Mouse (Mus musculus): ENCODE results near the gene Snai1. TPM values are rescaled to one million over a fixed set of nuclear protein-coding genes. Genes with fewer than 3 reads are reported as not detected.

Snai1 gene
- total RNA-seq, 2 experiments from 2014 or later, result 4.3 to 5.0 TPM

DNA sequence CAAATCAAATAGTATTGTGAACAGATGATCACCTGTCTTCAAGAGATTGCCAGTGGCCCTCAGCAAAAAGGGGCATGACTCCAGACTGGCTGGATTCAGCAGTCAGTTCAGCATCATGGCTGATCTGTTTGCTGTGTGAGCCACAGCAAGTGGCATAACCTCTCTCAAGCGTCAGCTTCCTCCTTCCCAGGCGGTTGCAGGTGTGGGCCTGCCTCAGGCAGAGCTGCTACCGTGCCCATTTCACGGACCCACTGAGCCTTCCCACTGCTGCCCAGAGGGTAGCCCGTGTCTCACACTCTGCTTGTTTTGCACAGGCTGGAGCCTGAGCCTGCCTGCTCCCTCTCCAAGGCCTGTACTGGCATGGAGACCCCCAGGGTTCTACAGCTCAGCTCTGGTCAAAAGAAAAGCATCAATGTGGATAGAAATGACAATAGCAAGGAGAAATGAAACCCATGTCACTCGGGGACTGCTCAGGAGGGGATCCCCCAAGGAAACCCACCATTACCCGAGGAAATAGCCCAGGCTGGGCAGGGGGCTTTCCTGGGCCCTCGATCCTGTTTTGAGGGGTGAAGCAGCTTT lies 13.4 kb downstream of the Snai1 start:
- DNase-seq, result no peak

DNA sequence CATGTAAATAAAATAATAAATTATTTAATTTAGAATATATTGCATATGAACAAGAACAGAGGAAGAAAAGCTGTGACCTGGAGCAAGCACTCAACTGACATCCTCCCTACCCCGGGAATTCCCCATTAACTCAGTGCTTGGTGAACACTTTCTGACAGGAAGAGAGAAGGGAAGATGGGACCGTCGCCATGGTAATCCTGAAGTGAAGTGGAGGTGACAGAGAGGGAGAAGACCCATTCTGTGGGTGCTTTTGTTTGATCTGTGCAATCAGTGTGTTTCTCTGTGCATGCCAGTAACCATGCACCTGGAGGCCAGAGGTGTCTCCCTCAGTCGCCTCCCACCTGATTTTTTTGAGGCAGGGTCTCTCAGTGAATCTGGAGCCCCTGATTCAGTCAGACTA lies 14.3 kb downstream of the Snai1 start:
- DNase-seq, result no peak

DNA sequence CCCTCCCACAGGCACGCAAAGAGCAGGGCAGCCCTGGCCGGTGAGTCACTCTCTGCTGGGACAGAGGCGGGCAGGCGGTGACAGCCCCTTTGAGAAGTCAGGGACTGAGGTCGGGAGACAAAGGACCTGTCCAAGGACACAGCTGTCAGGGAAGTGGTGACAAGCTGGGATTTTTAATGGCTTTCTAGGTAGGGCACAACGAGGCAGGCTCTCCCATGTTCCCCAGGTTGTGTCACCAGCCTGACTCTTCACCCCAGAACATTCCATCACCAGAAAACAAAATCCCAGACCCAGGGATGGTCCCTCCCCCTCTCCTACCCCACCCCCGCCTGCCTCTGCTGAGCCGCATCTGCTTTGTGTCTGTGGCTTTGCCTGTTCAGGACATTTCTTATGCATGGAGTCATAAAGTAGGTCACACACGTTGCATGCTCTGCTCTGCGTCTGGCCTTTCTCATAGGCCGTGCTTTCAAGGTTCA lies 15.0 kb downstream of the Snai1 start:
- peak; percentile 70 for DNase-seq

DNA sequence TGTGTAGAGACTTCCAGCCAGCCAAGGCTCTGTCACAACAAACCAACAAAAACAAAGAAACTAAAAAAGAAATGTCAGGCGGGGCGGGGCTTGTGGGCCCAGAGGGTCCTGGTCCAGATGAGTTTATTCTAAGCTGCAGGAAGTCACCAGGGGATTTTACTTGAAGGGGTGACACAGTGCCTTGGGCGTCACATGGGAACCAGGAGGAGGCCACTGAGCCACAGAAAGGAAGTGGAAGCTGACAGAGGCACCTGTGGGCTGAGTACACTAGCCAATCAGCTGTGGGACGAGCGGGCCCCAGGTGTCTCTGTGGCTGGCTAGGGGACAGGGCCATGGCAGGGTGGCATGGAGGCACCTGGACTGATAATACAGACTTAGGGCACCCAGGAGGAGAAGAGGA lies 17.8 kb downstream of the Snai1 start:
- DNase-seq, result no peak

DNA sequence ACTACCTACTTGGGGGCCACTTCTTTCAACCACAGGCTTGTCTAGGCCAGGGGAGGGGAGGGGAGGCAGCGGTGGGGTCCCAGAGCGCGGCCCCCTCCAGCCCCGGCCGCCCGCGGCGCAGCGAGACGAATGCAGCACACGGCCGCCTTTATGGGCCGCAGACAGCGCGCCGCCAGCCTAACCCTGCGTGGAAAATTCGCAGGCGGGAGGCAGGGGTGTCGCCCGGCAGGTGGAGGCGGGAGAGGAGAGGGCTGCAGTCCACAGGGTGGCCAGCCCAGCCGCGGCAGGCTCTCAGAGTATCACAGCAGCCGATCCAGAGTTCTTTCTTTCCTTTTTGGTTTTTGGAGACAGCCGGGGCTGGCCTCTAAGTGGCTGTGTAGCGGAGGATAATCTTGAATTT lies 21.4 kb downstream of the Snai1 start:
- no peak for DNase-seq

DNA sequence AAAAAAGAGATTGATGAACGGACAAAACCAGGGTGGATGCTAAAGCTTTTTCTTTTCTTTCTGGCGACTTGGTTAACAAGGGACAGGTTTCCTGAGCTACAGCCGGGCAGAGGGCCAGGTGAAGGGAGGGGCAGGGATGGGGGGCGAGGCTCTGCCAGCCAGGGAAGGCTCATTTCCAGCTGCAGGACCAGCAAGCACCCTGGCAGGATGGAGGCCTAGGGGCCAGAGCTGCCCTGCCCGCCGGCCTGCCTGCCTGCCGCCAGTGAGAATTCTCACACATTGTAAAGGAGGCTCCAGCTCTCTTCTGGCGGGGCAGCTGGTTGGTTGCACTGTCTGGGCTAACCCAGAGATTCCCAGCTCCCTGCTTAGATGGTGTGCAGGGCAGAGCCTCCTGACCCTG lies 24.1 kb downstream of the Snai1 start:
- peak; percentile 69 for DNase-seq

DNA sequence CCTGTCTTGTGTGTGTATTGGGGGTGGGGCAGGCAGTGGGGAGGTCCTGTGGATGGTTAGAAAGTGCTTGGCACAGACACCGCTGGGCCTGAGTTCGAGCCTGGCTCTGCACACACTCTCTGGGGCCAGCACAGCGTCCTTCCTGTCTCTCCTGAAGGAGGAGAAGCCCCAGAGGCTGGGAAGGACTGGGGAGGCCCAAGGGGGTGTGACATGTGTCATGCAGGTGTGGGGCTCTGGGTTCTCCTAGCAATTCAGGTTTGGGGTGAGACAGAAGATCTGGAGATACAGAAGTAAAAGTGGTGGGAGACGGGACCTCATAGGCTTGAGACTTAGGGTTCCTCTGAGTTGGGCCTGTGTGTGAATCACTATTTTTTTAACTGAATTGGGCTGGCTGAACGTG lies 25.0 kb downstream of the Snai1 start:
- no peak for DNase-seq

DNA sequence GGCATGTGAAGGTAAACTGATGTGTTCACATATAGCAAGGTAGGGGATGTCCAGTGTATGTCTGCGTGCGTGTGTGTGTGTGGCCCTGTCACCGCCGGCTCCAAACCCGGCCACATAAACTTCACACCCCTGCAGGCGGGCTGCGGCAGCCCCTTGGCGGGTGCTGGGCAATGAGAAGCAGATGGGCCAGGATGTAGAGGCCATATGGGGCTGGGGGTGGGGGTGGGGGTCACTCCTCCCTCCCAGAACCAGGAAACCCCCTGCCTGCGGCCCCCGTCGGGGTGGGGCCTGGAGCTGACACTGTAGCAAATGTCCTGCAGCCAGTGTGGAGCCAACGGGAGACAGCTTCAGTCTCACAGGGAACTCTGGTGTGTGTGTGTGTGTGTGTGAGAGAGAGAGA lies 25.7 kb downstream of the Snai1 start:
- DNase-seq, result no peak

DNA sequence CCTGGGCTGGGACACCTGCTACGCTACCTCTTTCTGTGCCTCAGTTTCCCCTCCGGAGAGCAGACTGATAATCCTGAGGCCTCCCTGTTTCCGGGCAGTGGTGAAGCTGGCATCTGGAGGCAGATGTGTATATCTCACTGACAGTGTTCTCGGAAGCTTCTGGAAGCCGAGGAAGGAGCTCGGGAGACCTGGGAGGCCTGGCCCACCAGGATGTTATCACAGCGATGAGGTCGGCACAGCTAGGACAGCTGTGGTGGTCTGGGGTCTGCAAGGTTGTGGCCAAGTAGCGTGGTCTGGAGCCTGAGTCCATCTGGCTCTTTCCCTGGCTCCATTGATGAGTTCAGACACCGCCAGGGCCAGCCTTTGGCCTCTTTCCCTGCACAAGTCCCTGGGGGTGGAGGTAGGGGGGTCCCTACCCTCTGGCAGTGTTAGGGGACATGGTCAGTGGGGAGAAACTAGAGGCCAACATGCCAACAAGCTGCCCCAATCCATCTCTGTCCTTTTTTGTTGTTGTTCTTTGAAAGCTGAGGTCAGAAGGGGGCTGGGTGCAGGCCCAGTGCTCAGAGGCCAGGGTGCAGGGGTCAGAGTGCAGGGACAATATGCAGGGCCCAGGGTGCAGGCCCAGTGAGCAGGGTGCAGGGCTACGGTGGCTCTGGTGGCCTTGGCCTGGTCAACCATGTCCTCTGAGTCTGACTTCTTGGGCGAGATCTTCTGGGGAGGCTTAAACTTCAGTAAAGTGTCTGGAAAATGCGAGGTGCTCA lies 26.7 kb downstream of the Snai1 start:
- no peak for DNase-seq

DNA sequence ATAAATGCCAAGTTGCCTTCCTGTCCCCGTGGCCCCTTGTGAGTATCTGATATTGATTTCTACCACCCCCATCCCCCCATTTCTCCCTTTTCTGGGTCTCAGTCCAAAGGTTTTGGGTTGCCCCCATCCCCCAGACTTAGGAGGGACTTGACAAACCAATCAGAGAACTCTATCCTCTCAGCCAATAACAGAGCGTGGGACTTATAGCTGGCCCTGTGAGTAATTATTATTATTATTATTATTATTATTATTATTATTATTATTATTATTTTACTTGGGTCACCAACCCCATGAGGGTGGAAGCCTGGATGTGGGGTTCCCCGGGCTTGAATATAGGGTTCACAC lies 27.3 kb downstream of the Snai1 start:
- no peak for DNase-seq

DNA sequence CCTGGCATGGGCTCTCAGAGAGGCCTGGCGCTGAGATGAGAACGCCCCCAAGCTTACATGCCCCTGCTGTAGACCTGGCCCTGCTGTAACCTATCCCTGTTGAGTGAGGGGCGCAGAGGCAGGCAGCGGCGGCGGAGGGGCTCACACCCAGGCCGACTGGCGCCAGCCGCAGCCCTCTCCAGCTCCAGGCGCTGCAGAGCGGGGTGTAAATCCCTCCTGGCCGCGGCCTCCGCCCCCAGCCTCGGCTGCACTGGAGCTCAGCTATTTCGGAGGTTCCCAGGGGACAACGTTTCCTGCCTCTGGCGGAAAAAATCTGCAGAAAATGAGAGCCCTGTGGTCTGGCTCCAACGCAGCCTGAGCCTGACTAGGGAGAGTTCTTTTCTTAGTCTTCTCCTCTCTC lies 27.7 kb downstream of the Snai1 start:
- DNase-seq, result peak; percentile 82

DNA sequence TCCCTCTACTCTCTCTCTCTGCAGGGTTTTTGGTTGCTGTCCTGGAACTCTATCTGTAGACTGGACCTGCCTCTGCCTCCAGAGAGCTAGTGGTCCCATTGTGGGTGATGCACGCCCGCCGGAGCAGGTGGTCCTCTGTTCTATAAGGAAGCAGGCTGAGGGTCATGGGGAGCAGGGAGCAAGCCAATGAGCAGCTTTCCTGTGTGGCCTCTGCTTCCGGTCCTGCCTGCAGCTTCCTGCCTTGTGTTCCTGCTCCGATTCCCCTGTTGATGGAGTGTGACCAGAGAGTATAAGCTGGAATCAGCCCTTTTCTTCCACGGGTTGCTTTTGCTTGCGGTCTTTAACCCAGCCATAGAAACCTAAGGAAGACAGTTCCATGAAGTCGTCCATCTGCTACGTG lies 30.1 kb downstream of the Snai1 start:
- DNase-seq, result no peak

DNA sequence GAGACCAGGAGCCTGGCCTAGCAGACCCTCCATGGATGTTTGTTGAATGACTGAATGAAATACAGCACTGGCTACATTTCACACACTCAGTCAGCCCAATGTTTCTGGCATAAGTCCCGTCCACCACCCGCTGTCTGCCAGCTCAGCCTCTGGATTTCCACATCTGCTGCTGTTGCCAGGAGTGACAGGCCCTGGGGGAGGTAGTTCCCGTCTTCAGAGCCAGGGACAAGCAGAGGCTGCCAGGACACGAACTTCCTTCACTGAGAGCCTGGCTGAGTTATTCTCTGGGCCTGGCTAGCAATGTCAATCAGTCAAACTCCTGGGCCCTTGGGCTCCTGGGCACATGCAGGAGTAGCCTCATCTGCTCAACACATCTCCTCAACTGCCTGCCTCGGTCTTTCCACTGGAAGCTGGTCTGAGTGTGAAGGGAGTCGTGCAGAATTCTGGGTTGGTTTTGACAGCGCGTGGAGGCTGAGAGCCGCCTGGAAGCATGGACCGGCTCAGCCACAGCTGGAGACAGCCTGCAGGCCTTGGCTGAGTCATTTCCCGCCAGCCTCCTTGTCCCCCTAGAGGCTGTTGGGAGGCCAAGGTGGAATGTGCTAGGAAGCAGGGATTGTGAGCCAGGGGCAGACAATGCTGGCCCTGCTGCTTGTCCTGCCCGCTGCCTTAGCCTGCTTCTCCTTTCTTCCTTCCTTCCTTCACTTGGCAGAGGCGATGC lies 32.1 kb downstream of the Snai1 start:
- DNase-seq, result peak; percentile 80

DNA sequence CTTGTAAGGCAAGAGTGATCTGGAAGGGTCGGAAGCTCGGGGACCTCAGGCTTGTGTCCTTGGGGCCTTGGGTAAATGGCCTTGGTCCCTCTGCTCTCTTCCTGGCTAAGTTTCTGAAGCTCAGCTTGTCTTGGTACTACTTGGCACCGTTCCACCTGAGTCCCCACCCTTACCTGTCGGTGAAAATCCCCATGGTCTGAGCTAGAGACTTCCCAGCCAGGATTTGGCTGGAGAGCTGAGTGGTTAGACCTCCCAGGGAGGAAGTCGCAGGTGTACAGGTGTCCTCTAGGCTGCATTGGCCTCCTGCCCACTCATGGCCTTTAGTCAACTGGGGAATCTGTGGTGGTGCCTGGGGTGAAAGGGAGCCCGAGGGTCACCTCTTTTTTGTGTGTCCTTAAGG lies 32.8 kb downstream of the Snai1 start:
- DNase-seq, result no peak

DNA sequence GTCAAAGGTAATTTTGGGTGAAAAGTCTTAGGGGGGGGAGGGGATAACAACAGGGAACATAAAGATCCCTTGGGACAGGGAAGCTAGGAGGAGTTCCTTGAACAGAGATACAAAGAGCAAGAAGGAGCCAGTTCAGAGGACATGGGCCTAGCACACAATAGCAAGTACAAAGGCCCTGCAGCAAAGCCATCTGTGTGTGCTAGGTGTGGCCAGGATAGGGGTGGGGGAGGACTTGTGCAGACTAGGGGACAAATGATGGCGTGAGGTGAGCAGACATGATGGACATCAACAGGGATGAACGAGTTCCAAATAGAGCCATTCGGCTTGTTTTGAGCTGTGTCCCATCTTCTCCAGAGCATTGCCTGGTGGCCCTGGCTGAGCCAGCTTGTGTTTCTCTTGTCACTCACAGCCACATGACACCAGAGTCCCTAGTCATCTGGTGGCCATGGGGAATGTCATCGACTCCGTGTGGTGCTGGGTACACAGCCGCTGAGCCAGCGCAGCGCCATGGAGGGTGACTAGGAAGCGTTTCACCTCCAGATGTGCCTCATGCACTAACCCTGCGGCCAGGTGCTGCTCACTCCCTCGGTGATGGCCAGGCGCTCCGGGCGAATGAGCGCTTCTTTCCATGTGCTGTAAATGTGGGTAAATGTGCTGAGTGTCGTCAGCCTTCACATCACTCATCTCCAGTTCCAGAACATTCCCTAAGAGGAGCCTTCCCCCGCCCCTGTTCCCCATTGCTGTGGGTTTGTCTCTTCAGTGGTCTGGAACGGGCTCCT lies 33.6 kb downstream of the Snai1 start:
- DNase-seq, result no peak

DNA sequence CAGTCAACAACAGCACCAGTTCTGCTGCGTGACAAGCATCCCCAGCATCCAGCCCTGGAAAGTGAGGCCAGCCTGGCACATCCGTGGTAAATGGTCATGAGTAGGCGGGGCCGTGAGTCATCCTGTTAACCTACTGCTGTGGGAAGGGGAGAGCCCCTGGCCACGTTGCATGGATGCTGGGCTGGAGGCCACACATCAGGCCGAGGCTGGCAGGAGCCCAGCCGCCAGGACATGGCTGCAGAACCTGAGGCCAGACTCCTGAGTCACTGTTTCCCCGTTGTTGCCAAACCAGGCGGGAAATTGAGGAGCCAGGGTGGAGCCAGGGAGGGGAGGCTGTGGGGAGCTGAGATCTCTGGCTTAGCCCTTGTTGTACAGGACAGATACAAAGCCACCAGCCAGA lies 36.8 kb downstream of the Snai1 start:
- peak; percentile 73 for DNase-seq

DNA sequence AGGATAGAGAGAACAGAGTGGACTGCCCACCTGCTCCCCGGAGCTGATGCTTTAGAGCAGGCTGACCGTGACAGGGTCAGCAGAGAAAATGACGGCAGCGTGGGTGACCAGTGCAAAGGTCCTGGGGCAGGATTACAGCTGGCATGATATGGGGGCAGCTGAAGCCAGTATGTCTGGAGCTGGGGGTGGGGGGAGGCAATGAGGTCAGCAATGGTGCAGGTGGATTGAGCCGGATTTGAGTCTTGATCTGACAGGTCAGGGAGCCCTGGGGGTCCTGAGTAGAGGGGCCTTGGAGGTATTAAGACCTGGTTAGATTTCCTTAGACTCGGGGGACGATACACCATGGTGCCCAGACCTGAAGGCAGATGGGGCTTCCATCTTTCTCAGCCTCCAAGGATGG lies 37.6 kb downstream of the Snai1 start:
- DNase-seq, result no peak

DNA sequence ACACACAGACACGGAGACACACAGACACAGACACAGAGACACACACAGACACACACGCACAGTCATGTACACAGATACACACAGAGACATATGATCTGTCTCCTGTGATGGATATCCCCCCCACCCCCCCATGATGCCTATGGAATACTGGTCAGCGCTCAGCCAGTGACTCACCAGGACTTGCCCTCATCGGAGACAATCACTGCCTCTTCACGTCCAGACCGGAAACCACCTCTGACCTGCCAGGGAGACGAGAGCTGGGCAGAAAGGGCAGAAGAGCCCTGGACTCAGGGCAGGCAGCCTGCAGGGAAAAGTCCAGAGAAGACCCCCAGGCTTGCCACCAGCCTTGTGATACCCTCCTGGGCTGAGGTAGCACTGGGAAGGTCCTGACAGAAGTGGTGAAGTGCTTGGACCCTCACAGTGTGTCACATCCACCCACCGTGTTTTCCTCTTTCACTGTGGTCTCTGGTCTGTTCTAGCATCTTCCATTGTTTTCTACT lies 38.2 kb downstream of the Snai1 start:
- no peak for DNase-seq

DNA sequence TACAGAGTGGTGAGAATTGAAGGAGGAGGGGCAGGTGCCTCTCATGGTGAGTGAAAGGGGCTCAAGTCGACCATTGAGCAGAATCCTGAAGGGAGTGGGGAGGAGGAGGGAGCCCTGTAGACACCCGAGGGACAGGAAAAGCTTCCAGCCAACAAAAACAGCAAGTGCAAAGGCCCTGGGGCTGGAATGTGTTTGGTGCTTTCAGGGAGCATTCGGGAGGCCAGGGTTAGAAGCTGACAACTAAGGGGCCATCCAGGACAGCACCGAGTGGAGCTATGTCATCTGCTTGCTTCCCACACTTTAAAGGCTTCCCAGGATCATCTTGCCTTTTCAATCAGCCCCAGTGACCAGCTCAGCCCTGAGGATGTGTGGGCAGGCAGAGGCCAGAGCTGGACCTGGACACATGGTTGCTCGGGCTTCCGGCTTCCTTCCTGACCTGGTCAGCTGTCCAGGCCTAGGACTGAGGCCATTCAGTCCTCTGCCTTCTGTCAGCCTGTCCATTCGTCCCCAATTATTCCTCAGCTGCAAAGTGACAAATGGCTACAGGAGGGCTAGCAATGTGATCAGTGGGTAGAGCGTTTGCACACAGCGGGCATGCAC lies 39.3 kb downstream of the Snai1 start:
- no peak for DNase-seq

DNA sequence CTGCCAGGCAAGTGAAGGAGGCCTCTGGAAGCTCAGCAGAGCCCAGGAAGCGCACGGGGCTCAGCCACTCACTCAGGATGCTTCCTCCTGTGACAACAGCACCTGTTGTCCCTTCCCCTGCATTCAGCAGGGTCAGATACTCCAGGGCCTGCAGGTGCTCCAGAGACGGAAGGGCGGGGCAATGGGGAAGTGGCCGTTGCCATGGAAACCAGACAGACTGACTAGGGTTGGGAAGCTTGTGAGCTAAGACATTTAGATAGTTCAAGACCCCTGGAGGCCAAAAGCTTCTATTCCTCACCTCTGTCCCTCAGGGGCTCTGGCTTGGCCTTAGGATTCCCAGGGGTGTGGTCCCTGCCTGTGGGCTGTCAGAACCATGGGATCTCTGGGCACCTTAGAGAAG lies 40.5 kb downstream of the Snai1 start:
- DNase-seq, result no peak

DNA sequence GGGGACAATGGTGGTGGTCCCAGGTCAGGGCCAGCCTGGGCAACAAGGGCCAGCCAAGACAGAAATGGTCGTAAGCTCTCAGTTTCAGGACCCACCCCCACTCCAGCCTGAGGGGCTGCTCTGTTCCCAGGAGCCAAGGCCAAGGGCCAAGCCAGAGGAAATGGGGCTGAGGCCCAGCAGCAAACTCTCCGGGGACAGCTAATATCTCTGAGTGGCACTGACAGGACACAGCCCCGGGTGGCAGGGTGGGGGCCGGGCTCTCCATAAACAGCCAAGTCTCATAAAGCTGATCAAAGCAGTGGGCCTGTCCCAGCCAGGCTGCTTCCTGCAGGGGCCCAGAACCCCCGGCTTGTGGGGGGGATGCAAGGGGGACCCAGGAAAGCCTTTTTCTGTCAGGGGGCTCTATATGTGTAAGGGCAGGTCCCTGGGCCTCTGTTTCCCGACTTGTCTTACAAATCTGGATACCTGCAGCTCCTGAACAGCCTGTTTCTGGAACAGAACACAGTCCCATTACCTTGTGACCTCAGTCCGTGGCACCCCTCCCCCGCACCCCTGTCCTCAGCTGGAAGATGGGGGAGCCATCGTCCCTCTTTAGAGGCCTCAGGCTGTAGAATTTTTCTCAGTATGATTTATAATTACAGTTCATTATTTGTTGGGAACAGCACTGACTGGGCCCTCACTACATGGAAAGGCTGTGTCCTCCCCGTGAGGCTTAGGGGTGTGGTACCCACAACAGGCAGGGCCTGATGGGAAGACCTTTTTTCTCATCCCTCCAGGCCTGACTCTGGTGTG lies 45.4 kb downstream of the Snai1 start:
- DNase-seq, result no peak

DNA sequence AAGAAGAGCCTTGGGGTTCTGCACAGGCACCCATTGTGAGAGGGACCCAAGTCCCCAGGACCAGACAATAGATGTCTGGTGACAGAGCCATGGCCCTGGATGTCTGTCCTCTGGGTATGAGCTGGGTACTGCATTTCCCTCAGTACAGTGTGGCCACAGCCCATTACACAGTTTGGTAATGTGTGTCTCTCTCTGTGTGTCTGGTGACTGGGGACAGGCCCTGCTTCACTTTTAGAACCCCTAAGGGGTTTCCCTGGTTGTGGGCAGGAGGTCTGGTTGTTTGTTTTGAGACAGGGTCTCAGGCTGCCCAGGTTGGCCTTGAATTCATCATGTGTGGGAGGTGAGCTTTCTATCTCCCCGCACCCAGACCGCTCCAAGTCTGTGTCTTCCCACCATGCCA lies 47.3 kb downstream of the Snai1 start:
- no peak for DNase-seq

Data from heart, postnatal 4 days (tissue).